Mouse (Mus musculus): ENCODE measurements around the gene 1810043G02Rik.
A peak's percentile ranks its signal among the peaks of the same experiment; 100 is the strongest.
"Not testable (repeated sequence)": the region's sequence is repeated elsewhere in the genome, so short reads cannot be mapped to it uniquely, and the experiment has no call there.

1810043G02Rik gene

GRCm38 (mm10) chr10:77978351-77979350, at the start of gene 1810043G02Rik:
TSS of gene 1810043G02Rik (plus strand) at chr10:77978524.
- peak; percentile 85 for DNase-seq (ENCODE audit: low read depth, low spot score)

GRCm38 (mm10) chr10:77939685-77940084, 38.6 kb upstream of the 1810043G02Rik start:
- DNase-seq (ENCODE audit: low read depth, low spot score) = no peak

- DNase-seq (ENCODE audit: low read depth, low spot score) = not testable (repeated sequence)
Observed at GRCm38 (mm10) chr10:77950468-77950867, 27.9 kb upstream of the 1810043G02Rik start.

- DNase-seq (ENCODE audit: low read depth, low spot score) = no peak
Observed at GRCm38 (mm10) chr10:77962725-77963124, 15.6 kb upstream of the 1810043G02Rik start.

- no peak for DNase-seq (ENCODE audit: low read depth, low spot score)
Observed at GRCm38 (mm10) chr10:77963971-77964370, 14.4 kb upstream of the 1810043G02Rik start.

- no peak for DNase-seq (ENCODE audit: low read depth, low spot score)
Observed at GRCm38 (mm10) chr10:77969274-77969972, 8.9 kb upstream of the 1810043G02Rik start.

GRCm38 (mm10) chr10:77969973-77970325, 8.4 kb upstream of the 1810043G02Rik start:
- no peak for DNase-seq (ENCODE audit: low read depth, low spot score)

GRCm38 (mm10) chr10:77970481-77970880, 7.8 kb upstream of the 1810043G02Rik start, which contains the start of gene Trpm2:
TSS of gene Trpm2 (minus strand) at chr10:77970563.
- no peak for DNase-seq (ENCODE audit: low read depth, low spot score)

GRCm38 (mm10) chr10:77971191-77971590, 7.1 kb upstream of the 1810043G02Rik start:
- no peak for DNase-seq (ENCODE audit: low read depth, low spot score)

GRCm38 (mm10) chr10:77971709-77972553, 6.4 kb upstream of the 1810043G02Rik start:
- peak; percentile 71 for DNase-seq (ENCODE audit: low read depth, low spot score)

GRCm38 (mm10) chr10:77974323-77974722, 4.0 kb upstream of the 1810043G02Rik start:
- DNase-seq (ENCODE audit: low read depth, low spot score) = no peak

- no peak for DNase-seq (ENCODE audit: low read depth, low spot score)
Observed at GRCm38 (mm10) chr10:77974811-77975210, 3.5 kb upstream of the 1810043G02Rik start.

- DNase-seq (ENCODE audit: low read depth, low spot score) = no peak
Observed at GRCm38 (mm10) chr10:77975653-77976052, 2.7 kb upstream of the 1810043G02Rik start.

- no peak for DNase-seq (ENCODE audit: low read depth, low spot score)
Observed at GRCm38 (mm10) chr10:77976458-77977150, 1.7 kb upstream of the 1810043G02Rik start.

- peak; percentile 56 for DNase-seq (ENCODE audit: low read depth, low spot score)
Observed at GRCm38 (mm10) chr10:77984660-77985059, 6.3 kb downstream of the 1810043G02Rik start.

- DNase-seq (ENCODE audit: low read depth, low spot score) = no peak
Observed at GRCm38 (mm10) chr10:77985775-77986174, 7.5 kb downstream of the 1810043G02Rik start.

GRCm38 (mm10) chr10:77995639-77996038, 17.3 kb downstream of the 1810043G02Rik start:
- DNase-seq (ENCODE audit: low read depth, low spot score) = no peak

- no peak for DNase-seq (ENCODE audit: low read depth, low spot score)
Observed at GRCm38 (mm10) chr10:78000200-78000599, 21.9 kb downstream of the 1810043G02Rik start.

GRCm38 (mm10) chr10:78001796-78002195, 23.5 kb downstream of the 1810043G02Rik start:
- DNase-seq (ENCODE audit: low read depth, low spot score) = no peak

- DNase-seq (ENCODE audit: low read depth, low spot score) = no peak
Observed at GRCm38 (mm10) chr10:78002316-78002715, 24.0 kb downstream of the 1810043G02Rik start.

Measured in WW6 (cell line).